Mouse (Mus musculus): ENCODE data around the gene Glycam1. TPM values are rescaled to one million over a fixed set of nuclear protein-coding genes. Genes with fewer than 3 reads are reported as not detected.

The Glycam1 gene
- total RNA-seq, 1 experiment from 2014 or later: not detected

GRCm38 (mm10) chr15:103522458-103523099 lies 42.3 kb downstream of the Glycam1 start:
- ATAC-seq (replicated peaks; ENCODE audit: insufficient number of reproducible peaks, low FRiP score, low TSS enrichment, poor library complexity, severe bottlenecking): no peak

GRCm38 (mm10) chr15:103519386-103520378 lies 45.2 kb downstream of the Glycam1 start:
- ATAC-seq (replicated peaks; ENCODE audit: insufficient number of reproducible peaks, low FRiP score, low TSS enrichment, poor library complexity, severe bottlenecking): no peak

- no peak for ATAC-seq (replicated peaks; ENCODE audit: insufficient number of reproducible peaks, low FRiP score, low TSS enrichment, poor library complexity, severe bottlenecking)
Observed at GRCm38 (mm10) chr15:103518600-103519385, 46.1 kb downstream of the Glycam1 start.

- ATAC-seq (replicated peaks; ENCODE audit: insufficient number of reproducible peaks, low FRiP score, low TSS enrichment, poor library complexity, severe bottlenecking): no peak
Observed at GRCm38 (mm10) chr15:103514914-103515313, 50.0 kb downstream of the Glycam1 start.

- ATAC-seq (replicated peaks; ENCODE audit: insufficient number of reproducible peaks, low FRiP score, low TSS enrichment, poor library complexity, severe bottlenecking): 0 out of 2 replicates have a peak, but pooled peaks have one; percentile 45
Observed at GRCm38 (mm10) chr15:103514119-103514518, 50.8 kb downstream of the Glycam1 start.

- ATAC-seq (replicated peaks; ENCODE audit: insufficient number of reproducible peaks, low FRiP score, low TSS enrichment, poor library complexity, severe bottlenecking): no peak
Observed at GRCm38 (mm10) chr15:103513621-103514031, 51.3 kb downstream of the Glycam1 start.

Other genes with a start within 250 kb of the Glycam1 start
- 0.85 to 3.7 TPM (median 1.7 TPM) in 3 replicates for gene Zfp385a, start 225.0 kb downstream of the Glycam1 start, total RNA-seq (2017)
- 3.1 to 26.6 TPM (median 11.4 TPM) in 3 replicates for gene Itga5, start 198.3 kb downstream of the Glycam1 start, total RNA-seq (2017)
- not detected in 3 replicates for gene Gtsf1, start 134.6 kb downstream of the Glycam1 start, total RNA-seq (2017)
- gene Gtsf2, start 116.6 kb downstream of the Glycam1 start, total RNA-seq (2017): 4.0 TPM in 1 of 3 replicates, not detected in the others
- 272 to 295 TPM (median 278 TPM) in 3 replicates for gene Nckap1l, start 111.3 kb downstream of the Glycam1 start, total RNA-seq (2017)
- gene Pde1b, start 62.0 kb downstream of the Glycam1 start, total RNA-seq (2017): 28.6 to 54.5 TPM (median 38.7 TPM) in 3 replicates
- not detected in 3 replicates for gene Ppp1r1a, start 27.1 kb downstream of the Glycam1 start, total RNA-seq (2017)
- not detected in 3 replicates for gene Mucl1, start 190.4 kb upstream of the Glycam1 start, total RNA-seq (2017)